Mouse (Mus musculus) CH12F3 (cell line): Measurements from ENCODE around the gene Daglb.

ENCODE experiments used
- in situ Hi-C: fragments of 300-500 bp; cut with MboI; formaldehyde crosslinking; loops from 2 replicates; pipeline ENCODE4 v1.14.3; 2020; ENCODE audit warnings: low sequenced_read_pairs

Gene Daglb

GRCm38 (mm10) chr5:143464100-143464756, at the start of gene Daglb:
Daglb (plus strand) TSS chr5:143464584.
- in situ Hi-C loops, result no loop called here

GRCm38 (mm10) chr5:143421484-143421883, 42.9 kb upstream of the Daglb start:
- in situ Hi-C loops, result no loop called here

DNA sequence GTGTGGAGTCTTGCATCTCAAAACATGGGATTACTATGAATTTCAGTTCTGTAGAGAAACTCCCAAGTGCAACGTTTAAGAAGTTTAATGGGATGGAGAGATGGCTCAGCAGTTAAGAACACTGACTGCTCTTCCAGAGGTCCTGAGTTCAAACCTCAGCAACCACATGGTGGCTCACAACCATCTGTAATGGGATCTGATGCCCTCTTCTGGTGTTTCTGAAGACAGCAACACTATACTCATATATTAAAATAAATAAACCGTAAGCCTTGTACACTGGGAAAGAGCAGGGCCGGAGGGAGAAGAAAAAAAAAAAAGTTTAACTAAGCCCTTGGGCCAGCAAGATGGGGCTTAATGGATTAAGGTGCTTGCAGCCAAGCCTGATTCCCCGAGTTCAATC, 41.4 kb upstream of the Daglb start:
- in situ Hi-C loops, result no loop called here

GRCm38 (mm10) chr5:143423899-143424519, 40.4 kb upstream of the Daglb start:
- in situ Hi-C loops, result no loop called here

DNA sequence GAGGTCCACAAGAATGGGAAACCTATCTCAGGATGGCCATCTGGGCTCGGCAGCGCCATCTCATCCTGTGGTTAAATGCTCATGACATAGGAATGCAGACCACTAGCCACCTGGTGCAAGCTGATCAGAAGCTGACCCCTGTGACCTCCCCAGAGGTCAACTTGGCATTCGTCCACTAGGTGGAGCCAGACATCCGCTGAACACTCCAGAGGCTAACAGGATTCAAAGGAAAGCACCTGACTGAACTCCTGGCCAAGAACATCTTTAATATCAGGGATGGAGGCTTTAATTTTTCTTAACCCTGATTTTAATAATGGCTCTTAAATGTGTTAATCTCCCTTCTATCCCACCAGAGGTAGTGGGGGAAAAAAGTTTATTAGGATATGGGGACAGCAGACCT, 30.0 kb upstream of the Daglb start:
- in situ Hi-C loops, result loop anchor here (10.0 kb wide), 1 partner anchor 270 kb away; no protein-coding TSS in a partner anchor

DNA sequence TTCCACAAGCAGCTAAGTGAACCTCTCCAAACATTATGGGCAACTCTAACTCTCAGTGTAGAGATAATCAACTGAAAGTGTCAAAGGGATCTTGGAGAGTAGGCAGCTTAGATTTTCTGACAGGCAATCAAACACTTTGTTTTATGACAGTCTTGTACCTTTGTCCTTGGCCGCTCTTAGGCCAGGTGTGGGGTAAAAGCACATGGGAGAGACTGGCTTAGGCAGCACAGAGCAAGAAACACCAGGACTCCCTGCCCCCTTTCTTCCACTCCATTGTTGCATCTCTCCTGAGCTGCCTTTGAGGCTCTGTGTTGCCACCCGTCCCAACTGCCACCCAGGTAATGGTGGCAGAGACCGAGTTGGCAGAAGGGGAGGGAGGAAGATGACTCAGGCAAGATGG, 23.1 kb upstream of the Daglb start:
- in situ Hi-C loops, result no loop called here

DNA sequence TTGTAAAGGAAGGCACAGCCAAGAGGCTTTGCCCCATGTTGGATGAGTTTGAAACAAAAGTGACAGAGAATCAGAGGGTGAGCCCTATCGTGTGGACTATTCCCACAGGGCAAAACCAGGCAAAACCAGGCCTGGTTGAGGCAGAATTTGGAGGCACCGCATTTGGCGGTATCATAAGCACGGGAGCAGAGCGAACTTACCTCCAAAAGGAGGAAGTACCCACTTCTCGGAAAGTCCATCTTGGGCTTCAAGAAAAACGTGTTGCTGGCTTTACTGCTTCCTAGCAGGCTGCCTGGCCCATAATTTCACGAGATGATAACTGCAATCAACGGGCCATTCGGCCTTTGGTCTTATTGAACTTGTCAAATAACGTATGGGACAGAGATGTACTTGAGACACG, 22.6 kb upstream of the Daglb start:
- in situ Hi-C loops, result no loop called here

DNA sequence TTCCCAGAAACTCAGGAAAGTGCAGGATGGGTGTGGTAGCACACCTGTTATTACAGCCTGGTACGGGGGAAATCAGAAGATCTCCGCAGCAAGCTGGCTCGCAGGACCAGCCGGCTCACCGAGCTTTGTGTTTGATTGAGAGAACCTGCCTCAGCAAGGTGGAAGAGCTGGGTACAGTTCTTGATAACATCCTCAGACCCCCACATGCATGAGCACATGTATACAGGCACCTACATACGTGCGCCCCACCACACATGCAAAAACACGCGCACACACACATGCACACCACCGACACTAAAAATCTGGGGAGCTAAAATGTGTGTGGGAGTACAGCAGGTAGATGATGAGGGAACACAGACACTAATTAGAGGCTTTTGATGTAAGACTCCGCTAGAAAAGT, 713 bp upstream of the Daglb start:
- in situ Hi-C loops, result no loop called here

- in situ Hi-C loops, result no loop called here
Observed at GRCm38 (mm10) chr5:143464757-143465118, 354 bp downstream of the Daglb start.

DNA sequence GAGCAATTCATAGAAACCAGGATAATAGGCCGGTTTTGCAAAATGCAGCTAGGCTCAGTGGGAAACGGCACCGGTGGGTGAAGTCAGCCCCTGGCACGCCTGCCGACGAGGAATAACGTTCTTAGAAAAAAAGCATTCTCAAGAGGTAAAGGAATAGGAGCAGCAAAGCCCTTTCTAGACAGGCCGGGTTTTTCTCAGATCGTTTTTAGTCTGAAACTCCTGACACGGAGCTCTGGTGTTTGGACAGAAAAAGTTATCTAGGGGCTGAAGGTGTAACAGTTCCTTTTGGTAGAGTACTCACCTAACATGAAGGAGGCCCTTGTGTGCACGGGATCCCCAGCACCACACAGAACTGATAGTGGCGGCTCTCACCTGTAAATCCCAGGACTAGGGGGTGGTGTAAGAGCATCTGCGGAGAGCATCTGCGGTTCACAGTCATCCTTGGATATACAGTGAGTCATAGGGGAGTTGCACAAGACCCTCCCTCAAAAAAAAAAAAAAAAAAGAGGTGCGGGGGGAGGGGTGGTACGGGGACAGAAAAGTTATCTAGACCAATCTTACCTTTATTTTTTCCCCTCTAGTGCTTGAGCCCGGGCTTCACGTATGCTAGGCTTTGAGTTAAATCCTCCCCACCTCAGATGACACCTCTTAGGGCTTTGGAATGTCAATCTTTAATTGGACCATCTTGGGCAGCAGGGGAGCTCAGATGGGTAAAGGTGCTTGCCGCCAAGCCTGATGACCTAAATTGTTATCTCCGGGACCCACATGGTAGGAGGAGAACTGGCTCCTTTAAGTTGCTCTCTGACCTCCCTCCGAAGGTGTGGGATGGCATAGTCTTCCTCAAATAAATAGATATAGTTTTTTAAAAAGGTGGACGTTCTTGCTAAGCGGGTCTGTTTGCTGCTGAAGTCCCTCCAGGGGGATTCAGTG, 1.0 kb downstream of the Daglb start:
- in situ Hi-C loops, result no loop called here

- in situ Hi-C loops, result no loop called here
Observed at GRCm38 (mm10) chr5:143466891-143467669, 2.7 kb downstream of the Daglb start.

DNA sequence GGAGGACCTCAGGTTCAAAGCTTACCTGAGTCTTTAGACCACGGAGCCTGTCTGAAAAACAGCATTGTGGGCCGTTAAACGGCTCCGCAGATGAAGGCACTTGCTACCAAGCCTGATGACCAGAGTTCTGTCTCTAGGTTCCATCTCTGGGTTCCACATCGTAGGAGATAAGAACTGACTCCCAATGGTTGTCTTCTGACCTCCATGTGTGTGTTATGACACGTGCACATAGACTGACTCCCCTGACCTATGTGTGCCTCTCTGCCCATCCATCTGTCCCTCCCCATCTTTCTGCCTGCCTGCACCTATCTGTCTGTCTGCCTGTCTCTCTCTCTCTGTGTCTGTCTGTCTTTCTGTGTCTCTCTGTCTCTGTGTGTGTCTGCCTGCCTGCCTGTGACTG, 3.5 kb downstream of the Daglb start:
- in situ Hi-C loops, result no loop called here

DNA sequence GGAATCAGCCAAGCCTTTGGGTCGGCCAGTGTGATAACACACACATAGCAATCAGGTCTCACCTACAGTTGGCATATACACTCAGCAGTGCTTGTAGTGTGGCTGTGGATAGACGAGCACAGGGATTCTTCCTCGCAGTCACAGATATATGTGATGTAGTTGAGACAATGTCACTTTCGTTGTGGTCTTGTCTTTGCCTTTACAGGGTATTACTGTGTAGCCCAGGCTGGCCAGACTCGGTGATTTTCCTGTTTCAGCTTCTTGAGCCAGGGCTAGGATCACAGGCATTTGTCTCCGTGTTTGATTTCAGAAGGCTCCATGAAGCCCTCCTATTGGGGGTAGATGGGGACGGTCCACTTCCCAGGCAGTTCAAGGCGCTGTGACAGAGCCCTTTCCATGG, 5.2 kb downstream of the Daglb start:
- in situ Hi-C loops, result no loop called here

- in situ Hi-C loops, result no loop called here
Observed at GRCm38 (mm10) chr5:143470421-143471164, 6.2 kb downstream of the Daglb start.

- in situ Hi-C loops, result no loop called here
Observed at GRCm38 (mm10) chr5:143471165-143471546, 6.8 kb downstream of the Daglb start.

DNA sequence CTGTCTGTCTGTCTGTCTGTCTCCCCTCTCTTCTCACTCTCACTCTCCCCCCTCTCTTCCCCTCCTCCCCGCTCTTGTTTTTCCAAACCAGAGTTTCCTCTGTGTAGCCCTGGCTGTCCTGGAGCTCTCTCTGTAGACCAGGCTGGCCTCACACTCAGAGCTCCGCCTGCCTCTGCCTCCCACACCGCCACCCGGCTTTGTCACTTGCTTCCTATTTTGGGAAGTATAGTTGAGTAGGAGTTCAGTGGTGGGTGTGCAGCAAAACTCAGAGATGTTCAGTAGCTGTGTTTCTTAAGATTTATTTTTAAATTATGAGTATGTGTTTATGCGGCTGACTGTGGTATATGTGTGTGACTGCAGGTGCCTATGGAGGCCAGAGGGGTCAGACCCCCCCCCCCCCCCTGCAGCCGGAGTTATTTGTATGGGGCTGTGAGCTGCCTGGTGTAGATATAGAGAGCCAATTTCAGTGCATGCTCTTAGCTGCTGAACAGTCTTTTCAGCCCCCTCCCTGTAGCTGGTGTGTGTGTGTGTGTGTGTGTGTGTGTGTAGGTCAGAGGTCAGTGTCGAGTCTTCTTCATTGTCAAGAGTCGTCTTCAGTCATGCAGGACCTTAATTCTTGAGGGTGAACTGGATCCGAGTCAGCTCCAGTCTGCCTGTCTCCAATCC, 7.7 kb downstream of the Daglb start:
- in situ Hi-C loops, result no loop called here

- in situ Hi-C loops, result no loop called here
Observed at GRCm38 (mm10) chr5:143475153-143475844, 10.9 kb downstream of the Daglb start.

DNA sequence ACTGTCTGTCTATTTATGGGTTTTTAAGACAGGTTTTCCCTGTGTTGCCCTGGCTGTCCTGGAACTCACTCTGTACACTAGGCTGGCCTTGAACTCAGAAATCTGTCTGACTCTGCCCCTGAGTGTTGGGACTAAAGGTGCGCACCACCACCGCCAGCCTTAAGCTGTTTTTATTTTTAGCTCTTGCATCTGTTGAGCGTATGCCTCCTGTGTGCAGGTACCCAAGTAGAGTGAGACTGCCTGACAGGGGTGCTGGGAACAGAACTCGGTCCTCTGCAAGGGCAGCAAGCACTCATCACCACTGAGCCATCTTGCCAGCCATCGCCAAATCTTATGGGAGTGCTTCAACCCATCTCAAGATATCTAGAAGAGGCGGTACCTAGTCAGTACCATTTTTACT, 11.6 kb downstream of the Daglb start:
- in situ Hi-C loops, result no loop called here

DNA sequence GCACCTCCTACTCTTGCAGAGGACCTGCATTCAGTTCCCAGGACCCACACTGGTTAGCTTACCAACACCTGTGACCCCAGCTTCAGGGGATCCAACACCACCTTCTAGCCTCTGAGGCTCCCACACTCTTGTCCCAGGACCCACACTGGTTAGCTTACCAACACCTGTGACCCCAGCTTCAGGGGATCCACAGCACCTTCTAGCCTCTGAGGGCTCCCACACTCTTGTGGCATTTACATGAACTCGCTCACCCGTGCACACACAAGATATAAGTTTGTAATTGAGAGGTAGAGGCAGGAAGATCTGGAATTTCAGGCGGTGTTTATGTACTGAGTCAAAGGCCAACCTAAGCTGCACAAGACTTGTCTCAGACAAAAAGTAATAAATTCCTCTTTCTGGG, 13.5 kb downstream of the Daglb start:
- in situ Hi-C loops, result no loop called here
